Mouse (Mus musculus): ENCODE results near the gene S100g. TPM values are rescaled to one million over a fixed set of nuclear protein-coding genes. Genes with fewer than 3 reads are reported as not detected.

The S100g gene
- polyA plus RNA-seq (2015; fragmentation: Nextera tagmentation; extraction: Ambion mirVana): 0.89 and 2.6 TPM in 2 replicates

GRCm38 (mm10) chrX:162964383-162964782, at the start of gene S100g:
S100g (minus strand) TSS chrX:162964599.
- Histone ChIP-seq H3K27ac (no peak within 1 kb of the TSS), H3K4me2 (no peak within 1 kb of the TSS), H3K36me3 (no peaks in the 10 kb centered on the region), H3K4me1 (no peaks in the 10 kb centered on the region), H3K9me3 (no peaks in the 10 kb centered on the region), H3K9ac (no peak within 1 kb of the TSS), H3K4me3 (no peak within 1 kb of the TSS), H3K27me3 (no peaks in the 10 kb centered on the region; the same call in 1 of the 2 replicates)
- WGBS: 36% methylated on average over 3 of the region's 3 CpGs
- ATAC-seq (ENCODE audit: borderline replicate concordance, extremely low read depth, low FRiP score, low TSS enrichment): no peak

DNA sequence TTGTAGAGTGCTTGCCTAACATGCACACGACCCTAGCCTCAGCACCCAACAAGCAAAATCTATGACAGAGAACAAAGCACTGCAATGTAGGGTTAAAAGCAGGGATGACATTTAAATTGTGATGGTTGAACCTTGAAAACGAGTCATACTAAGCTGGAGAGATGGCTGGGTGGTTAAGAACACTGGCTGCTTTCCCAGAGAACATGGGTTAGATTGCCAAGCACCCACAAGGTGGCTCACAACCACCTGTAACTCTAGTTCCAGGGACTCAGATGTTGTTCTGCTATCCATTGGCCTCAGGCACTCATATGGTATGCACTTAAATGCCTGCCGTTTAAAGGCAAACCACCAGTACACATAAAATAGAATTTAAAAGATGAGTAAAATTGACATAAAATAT, 27.7 kb upstream of the S100g start:
- Histone ChIP-seq H3K36me3 (no peaks in the 10 kb centered on the region), H3K27ac (no peak overlapping the region), H3K4me1 (no peaks in the 10 kb centered on the region), H3K9ac (no peak overlapping the region), H3K4me3 (no peak overlapping the region), H3K4me2 (no peak overlapping the region), H3K27me3 (no peaks in the 10 kb centered on the region), H3K9me3 (no peaks in the 10 kb centered on the region)
- WGBS: 60% methylated on average over 3 of the region's 3 CpGs
- no peak for ATAC-seq (ENCODE audit: borderline replicate concordance, extremely low read depth, low FRiP score, low TSS enrichment)

GRCm38 (mm10) chrX:162991396-162991795, 27.0 kb upstream of the S100g start:
- H3K4me3 ChIP-seq: no peak overlapping the region
- H3K9ac ChIP-seq: no peak overlapping the region
- H3K27me3 ChIP-seq: no peaks in the 10 kb centered on the region
- H3K36me3 ChIP-seq: no peaks in the 10 kb centered on the region
- no peak overlapping the region for H3K4me2 ChIP-seq
- no peaks in the 10 kb centered on the region for H3K4me1 ChIP-seq
- no peak for ATAC-seq (ENCODE audit: borderline replicate concordance, extremely low read depth, low FRiP score, low TSS enrichment)
- H3K27ac ChIP-seq: no peak overlapping the region
- no peaks in the 10 kb centered on the region for H3K9me3 ChIP-seq
- 71% methylated on average over 4 of the region's 4 CpGs for WGBS

DNA sequence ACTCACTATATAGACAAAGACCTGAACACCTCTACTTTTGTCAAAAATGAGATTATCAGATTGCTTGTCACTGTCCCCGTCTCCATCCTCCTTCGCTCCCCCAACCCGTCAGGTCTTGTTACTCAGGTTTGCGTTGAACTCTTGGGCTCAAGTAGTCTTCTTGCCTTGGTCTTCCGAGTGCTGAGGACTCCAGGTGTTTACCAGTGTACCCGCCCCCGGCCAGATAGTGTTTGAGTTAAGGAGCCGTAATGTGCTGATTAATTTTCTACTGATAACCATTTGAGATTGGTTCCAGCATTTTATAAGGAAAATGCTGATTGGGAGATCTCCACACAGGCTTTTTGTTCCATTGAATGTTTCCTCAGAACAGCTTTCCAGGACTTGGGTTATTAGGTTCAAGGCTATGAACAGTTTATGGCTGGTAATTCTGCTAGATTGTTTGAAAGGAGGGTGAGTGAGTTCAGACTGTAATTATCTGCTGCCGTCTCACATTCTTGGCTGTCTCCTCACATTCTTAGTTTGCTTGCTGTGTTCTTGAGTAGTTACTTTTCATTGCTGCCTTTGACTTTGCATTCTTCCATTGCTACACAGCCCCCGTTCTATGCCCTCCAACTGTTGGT, 22.6 kb upstream of the S100g start:
- Histone ChIP-seq H3K9me3 (no peaks in the 10 kb centered on the region), H3K36me3 (no peaks in the 10 kb centered on the region), H3K4me1 (no peaks in the 10 kb centered on the region), H3K4me2 (no peak overlapping the region), H3K9ac (no peak overlapping the region), H3K27ac (no peak overlapping the region), H3K4me3 (no peak overlapping the region), H3K27me3 (no peaks in the 10 kb centered on the region)
- ATAC-seq (ENCODE audit: borderline replicate concordance, extremely low read depth, low FRiP score, low TSS enrichment): no peak
- WGBS: 82% methylated on average over 10 of the region's 10 CpGs

DNA sequence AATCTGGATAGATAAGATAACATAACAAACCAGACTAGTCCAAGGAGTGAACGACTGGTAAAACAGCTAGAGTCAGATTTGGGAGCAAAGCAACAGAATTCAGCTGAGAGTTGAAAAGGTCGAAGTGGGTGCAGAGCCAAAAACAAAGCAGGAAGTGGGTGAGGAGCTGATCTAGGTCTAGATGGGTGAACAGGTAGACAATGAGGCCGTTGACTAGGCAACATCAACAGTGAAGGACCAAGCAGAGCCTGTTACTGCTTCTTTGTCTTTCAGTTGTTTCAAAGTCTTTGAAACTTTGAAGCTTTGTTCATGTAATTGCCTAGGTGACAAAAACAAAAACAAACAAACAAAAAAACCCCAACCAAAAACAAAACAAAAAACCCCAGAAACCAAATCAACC, 11.8 kb upstream of the S100g start:
- 71% methylated on average over 3 of the region's 3 CpGs for WGBS
- no peak overlapping the region for H3K4me3 ChIP-seq
- H3K9me3 ChIP-seq: no peaks in the 10 kb centered on the region
- no peaks in the 10 kb centered on the region for H3K4me1 ChIP-seq
- H3K36me3 ChIP-seq: no peaks in the 10 kb centered on the region
- ATAC-seq (ENCODE audit: borderline replicate concordance, extremely low read depth, low FRiP score, low TSS enrichment): no peak
- no peaks in the 10 kb centered on the region for H3K27me3 ChIP-seq
- no peak overlapping the region for H3K4me2 ChIP-seq
- H3K27ac ChIP-seq: no peak overlapping the region
- no peak overlapping the region for H3K9ac ChIP-seq

GRCm38 (mm10) chrX:162967456-162967855, 3.1 kb upstream of the S100g start:
- 56% methylated on average over 8 of the region's 8 CpGs for WGBS
- Histone ChIP-seq H3K4me1 (no peaks in the 10 kb centered on the region), H3K9ac (no peak overlapping the region), H3K4me2 (no peak overlapping the region), H3K9me3 (no peaks in the 10 kb centered on the region), H3K36me3 (no peaks in the 10 kb centered on the region), H3K4me3 (no peak overlapping the region), H3K27me3 (no peaks in the 10 kb centered on the region; the same call in 1 of the 2 replicates), H3K27ac (no peak overlapping the region)
- ATAC-seq (ENCODE audit: borderline replicate concordance, extremely low read depth, low FRiP score, low TSS enrichment): no peak

DNA sequence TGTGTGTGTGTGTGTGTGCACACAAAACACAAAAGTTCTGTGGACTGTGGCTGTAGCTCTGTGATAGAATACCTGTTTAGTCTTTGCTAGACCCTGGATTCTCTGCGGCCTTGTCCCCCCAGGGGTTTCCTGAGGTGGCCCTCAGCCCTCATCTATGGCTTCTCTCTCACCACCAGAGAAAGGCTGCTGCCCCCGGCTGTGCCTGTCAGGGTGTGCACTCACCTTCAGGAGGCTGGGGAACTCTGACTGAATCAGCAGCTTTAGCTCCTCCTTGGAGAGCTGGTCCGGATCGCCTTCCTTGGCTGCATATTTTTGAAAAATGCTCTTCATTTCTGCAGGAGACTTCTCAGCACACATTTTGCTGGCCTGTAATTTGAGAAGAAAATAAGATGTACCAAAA, 559 bp downstream of the S100g start:
- H3K4me3 ChIP-seq: no peak overlapping the region
- no peaks in the 10 kb centered on the region; the same call in 1 of the 2 replicates for H3K27me3 ChIP-seq
- H3K4me1 ChIP-seq: no peaks in the 10 kb centered on the region
- no peak overlapping the region for H3K4me2 ChIP-seq
- ATAC-seq (ENCODE audit: borderline replicate concordance, extremely low read depth, low FRiP score, low TSS enrichment): no peak
- no peak overlapping the region for H3K27ac ChIP-seq
- no peaks in the 10 kb centered on the region for H3K9me3 ChIP-seq
- WGBS: 30% methylated on average over 4 of the region's 4 CpGs
- H3K36me3 ChIP-seq: no peaks in the 10 kb centered on the region
- H3K9ac ChIP-seq: no peak overlapping the region

DNA sequence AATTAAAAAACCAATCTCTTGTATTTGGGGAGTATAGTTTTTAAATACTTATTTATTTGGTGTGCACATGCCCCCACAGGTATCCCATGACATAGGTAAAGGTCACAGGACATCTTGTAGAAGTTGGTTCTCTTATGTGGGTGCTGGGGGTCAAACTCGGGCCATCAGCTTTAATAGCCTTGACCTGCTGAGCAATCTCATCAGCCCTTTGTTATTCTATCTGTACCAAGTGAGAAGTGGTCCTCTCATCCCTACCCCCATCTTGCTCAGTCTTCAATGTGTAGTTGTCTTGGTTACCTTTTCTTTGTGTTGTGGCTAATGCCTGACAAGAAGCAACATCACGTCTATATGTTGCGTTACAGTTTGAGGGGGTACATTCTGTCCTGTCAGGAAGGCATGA, 6.5 kb downstream of the S100g start:
- no peaks in the 10 kb centered on the region for H3K4me1 ChIP-seq
- H3K27me3 ChIP-seq: no peaks in the 10 kb centered on the region; the same call in 1 of the 2 replicates
- 80% methylated on average over 3 of the region's 3 CpGs for WGBS

GRCm38 (mm10) chrX:162949811-162950439, 14.5 kb downstream of the S100g start:
- no peaks in the 10 kb centered on the region for H3K27me3 ChIP-seq
- ATAC-seq (ENCODE audit: borderline replicate concordance, extremely low read depth, low FRiP score, low TSS enrichment): no peak
- H3K27ac ChIP-seq: no peak overlapping the region
- H3K9me3 ChIP-seq: no peaks in the 10 kb centered on the region
- H3K36me3 ChIP-seq: no peaks in the 10 kb centered on the region
- no peaks in the 10 kb centered on the region for H3K4me1 ChIP-seq
- no peak overlapping the region for H3K9ac ChIP-seq
- no peak overlapping the region for H3K4me3 ChIP-seq
- WGBS: 31% methylated on average over 3 of the region's 3 CpGs
- H3K4me2 ChIP-seq: no peak overlapping the region

More for the DNA sequence above, 6.5 kb downstream of the S100g start:
- ATAC-seq (ENCODE audit: borderline replicate concordance, extremely low read depth, low FRiP score, low TSS enrichment): no peak
- H3K9me3 ChIP-seq: no peaks in the 10 kb centered on the region
- H3K9ac ChIP-seq: no peak overlapping the region
- H3K36me3 ChIP-seq: no peaks in the 10 kb centered on the region
- H3K27ac ChIP-seq: no peak overlapping the region
- no peak overlapping the region for H3K4me2 ChIP-seq
- H3K4me3 ChIP-seq: no peak overlapping the region

- 53% methylated on average over 1 of the region's 1 CpGs for WGBS
Measured at GRCm38 (mm10) chrX:162942027-162942426, 22.4 kb downstream of the S100g start.

GRCm38 (mm10) chrX:162931467-162931866, 32.9 kb downstream of the S100g start:
- WGBS: 96% methylated on average over 2 of the region's 2 CpGs
- Histone ChIP-seq H3K4me1 (no peaks in the 10 kb centered on the region), H3K27ac (no peak overlapping the region), H3K4me2 (no peak overlapping the region), H3K27me3 (no peaks in the 10 kb centered on the region), H3K9ac (no peak overlapping the region), H3K36me3 (peaks cover 7% of the 10 kb centered on the region; the same call in 1 of the 2 replicates), H3K4me3 (no peak overlapping the region), H3K9me3 (no peaks in the 10 kb centered on the region)
- ATAC-seq (ENCODE audit: borderline replicate concordance, extremely low read depth, low FRiP score, low TSS enrichment): no peak

More at GRCm38 (mm10) chrX:162942027-162942426, 22.4 kb downstream of the S100g start:
- no peaks in the 10 kb centered on the region for H3K9me3 ChIP-seq
- H3K27me3 ChIP-seq: no peaks in the 10 kb centered on the region
- H3K4me3 ChIP-seq: no peak overlapping the region
- H3K9ac ChIP-seq: no peak overlapping the region
- H3K4me2 ChIP-seq: no peak overlapping the region
- no peak overlapping the region for H3K27ac ChIP-seq
- H3K36me3 ChIP-seq: no peaks in the 10 kb centered on the region
- H3K4me1 ChIP-seq: no peaks in the 10 kb centered on the region
- peak; percentile 46; the same call in 1 of the 2 replicates for ATAC-seq (ENCODE audit: borderline replicate concordance, extremely low read depth, low FRiP score, low TSS enrichment)

GRCm38 (mm10) chrX:162921487-162922125, 42.8 kb downstream of the S100g start:
- no peak overlapping the region for H3K4me2 ChIP-seq
- WGBS: 78% methylated on average over 8 of the region's 8 CpGs
- H3K9me3 ChIP-seq: no peaks in the 10 kb centered on the region
- no peak overlapping the region for H3K9ac ChIP-seq
- no peaks in the 10 kb centered on the region; the same call in 1 of the 2 replicates for H3K27me3 ChIP-seq
- no peak overlapping the region for H3K4me3 ChIP-seq
- ATAC-seq (ENCODE audit: borderline replicate concordance, extremely low read depth, low FRiP score, low TSS enrichment): no peak
- H3K36me3 ChIP-seq: peaks cover 3% of the 10 kb centered on the region; the same call in 1 of the 2 replicates
- no peak overlapping the region for H3K27ac ChIP-seq
- H3K4me1 ChIP-seq: no peaks in the 10 kb centered on the region
